Mouse (Mus musculus): ENCODE results near the gene Ssmem1.

DNA sequence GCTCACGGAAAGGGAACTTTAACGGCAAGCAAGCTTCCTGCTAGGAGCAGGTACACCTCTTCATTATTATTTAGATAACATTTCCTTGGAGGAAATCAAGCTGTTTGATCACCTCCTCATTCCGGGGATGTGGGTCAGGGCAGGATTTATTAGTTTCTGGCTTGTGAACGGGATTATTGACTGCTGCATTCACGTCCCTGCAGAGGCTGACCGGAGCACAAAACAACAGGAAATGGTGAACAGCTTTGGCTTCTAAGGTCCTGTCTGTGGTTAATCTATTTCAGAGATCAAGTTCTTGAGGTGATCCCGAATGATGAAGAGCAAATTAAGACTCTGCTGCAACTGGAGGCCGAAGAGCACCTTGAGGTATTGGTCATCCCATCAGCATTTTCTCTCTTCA lies 34.2 kb downstream of the Ssmem1 start:
- TF ChIP-seq TCF12 (IDR thresholded peaks at IDR 0.05; ENCODE audit: insufficient read depth, poor library complexity, severe bottlenecking) (no peak), POLR2A (IDR thresholded peaks at IDR 0.05; ENCODE audit: insufficient read length, low read depth) (no peak), MAX (IDR thresholded peaks at IDR 0.05; ENCODE audit: low read depth) (no peak), USF1 (IDR thresholded peaks at IDR 0.05; ENCODE audit: low read depth) (no peak), MYOG (IDR thresholded peaks at IDR 0.05; ENCODE audit: control insufficient read depth in 1 of 3, insufficient read depth in 1 of 3, insufficient read length in 2 of 3, low read depth in 2 of 3) (no peak)
